Mouse (Mus musculus): ENCODE measurements at regions not wholly inside any gene's neighbourhood (a gene's known extent, or its start where the extent isn't known, plus 50 kb on each side); places are given as distances from the start of the nearest gene placed in this dataset.

DNA sequence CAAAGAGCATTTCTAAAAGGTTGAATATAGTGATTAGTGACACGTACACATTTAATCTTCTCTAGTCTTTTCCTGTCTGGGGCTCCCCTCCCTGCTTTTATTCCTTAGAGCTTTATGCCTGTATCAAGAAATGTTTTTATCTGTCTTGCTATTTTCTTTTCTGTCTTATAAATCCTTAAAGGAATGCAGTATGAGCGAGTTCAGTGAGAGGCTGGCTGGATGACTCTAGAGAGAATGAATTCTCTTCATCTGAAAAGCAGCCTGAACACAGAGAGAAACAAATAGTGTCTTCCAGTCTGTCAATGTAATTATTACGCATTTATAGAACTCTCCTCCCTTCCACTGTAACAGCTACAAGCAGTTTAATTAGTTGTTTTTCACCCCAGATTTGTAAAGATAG is 417.9 kb downstream of the Brinp1 start:
- H3K27me3 ChIP-seq: no peaks in the 10 kb centered on the region
- 52% methylated on average over 3 of the region's 3 CpGs for WGBS
- no peak overlapping the region for H3K4me3 ChIP-seq
- no peak for ATAC-seq (ENCODE audit: low FRiP score)
- H3K4me1 ChIP-seq (replicated peaks): peaks cover 5% of the 10 kb centered on the region; the same call in 1 of the 2 replicates
- no peak overlapping the region for H3K9ac ChIP-seq
- H3K27ac ChIP-seq: no peak overlapping the region
- H3K4me2 ChIP-seq: no peak overlapping the region
- H3K9me3 ChIP-seq: no peaks in the 10 kb centered on the region
- H3K36me3 ChIP-seq: no peaks in the 10 kb centered on the region

DNA sequence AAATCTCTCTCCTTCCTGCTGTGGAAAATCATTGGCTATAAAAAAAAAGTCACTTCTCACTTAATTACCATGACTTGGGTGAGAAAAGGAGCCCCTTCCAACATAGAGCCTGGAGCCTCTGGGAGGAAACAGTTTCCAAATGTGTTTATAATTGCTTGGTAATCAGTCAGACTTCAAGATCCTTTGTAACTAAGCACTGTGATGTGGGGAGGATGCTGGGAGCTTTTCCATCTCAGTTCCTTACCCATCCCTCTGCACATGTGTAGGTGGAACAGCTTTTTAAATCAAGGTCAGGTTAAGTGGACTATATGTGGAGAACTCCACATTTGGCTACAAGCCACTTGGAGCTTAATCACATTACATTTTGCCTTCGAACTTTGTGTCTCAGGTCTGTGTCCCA is 418.4 kb downstream of the Brinp1 start:
- peak; percentile 66 for ATAC-seq (ENCODE audit: low FRiP score)
- H3K27ac ChIP-seq: no peak overlapping the region
- H3K4me3 ChIP-seq: no peak overlapping the region
- no peak overlapping the region for H3K4me2 ChIP-seq
- no peaks in the 10 kb centered on the region for H3K27me3 ChIP-seq
- WGBS: 61% methylated on average over 1 of the region's 1 CpGs
- no peaks in the 10 kb centered on the region for H3K9me3 ChIP-seq
- H3K36me3 ChIP-seq: no peaks in the 10 kb centered on the region
- H3K4me1 ChIP-seq (replicated peaks): peaks cover 5% of the 10 kb centered on the region; the same call in 1 of the 2 replicates
- no peak overlapping the region for H3K9ac ChIP-seq

DNA sequence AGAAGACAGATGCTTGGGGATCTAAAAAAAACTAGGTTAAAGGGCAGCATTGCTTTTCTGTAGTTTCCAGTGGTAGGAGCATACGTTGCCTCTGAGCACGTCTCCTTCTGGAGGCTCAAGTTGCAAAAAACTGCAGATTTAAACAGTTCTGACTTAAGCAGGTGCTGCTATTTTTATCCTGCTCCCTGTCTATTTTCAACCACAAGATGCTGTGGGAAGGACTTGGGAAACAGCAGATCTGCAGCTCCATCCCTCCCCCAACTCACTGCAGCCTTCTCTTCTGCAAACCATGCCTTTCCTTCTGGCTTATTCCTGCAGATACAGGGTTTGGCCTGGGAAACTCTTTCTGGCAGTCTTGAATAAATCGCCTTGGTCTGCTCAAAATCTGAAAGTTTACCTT is 422.1 kb downstream of the Brinp1 start:
- no peak overlapping the region for H3K27ac ChIP-seq
- no peak overlapping the region for H3K4me3 ChIP-seq
- WGBS: 85% methylated on average over 3 of the region's 3 CpGs
- H3K9ac ChIP-seq: no peak overlapping the region
- ATAC-seq (ENCODE audit: low FRiP score): no peak
- no peak overlapping the region for H3K4me2 ChIP-seq
- H3K27me3 ChIP-seq: no peaks in the 10 kb centered on the region
- H3K9me3 ChIP-seq: no peaks in the 10 kb centered on the region
- peaks cover 5% of the 10 kb centered on the region; the same call in 1 of the 2 replicates for H3K4me1 ChIP-seq (replicated peaks)
- no peaks in the 10 kb centered on the region for H3K36me3 ChIP-seq

DNA sequence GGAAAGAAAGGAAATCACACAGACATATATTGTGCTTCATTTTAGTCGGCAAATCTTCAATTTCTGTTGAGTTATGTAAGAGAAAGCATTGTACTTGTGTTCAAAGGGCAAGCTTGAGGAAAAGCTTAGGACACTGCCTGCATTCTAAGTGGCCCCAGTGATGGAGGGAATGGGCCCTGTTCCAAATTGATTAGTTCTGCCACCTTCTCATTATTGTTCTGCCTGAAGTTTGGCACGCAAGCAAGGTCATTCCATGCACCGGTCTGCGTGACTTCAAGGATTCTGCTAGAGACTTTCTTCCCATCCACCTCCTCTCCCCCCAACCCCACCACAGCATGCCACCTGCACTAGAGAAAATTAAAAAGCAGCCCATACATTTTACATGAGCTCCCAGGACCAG is 466.2 kb downstream of the Brinp1 start:
- WGBS: 33% methylated on average over 4 of the region's 4 CpGs
- no peak overlapping the region for H3K4me3 ChIP-seq
- no peaks in the 10 kb centered on the region for H3K27me3 ChIP-seq
- no peak overlapping the region for H3K9ac ChIP-seq
- H3K27ac ChIP-seq: no peak overlapping the region
- no peak overlapping the region for H3K4me2 ChIP-seq
- ATAC-seq (ENCODE audit: low FRiP score): peak; percentile 91
- no peaks in the 10 kb centered on the region; the same call in 1 of the 2 replicates for H3K4me1 ChIP-seq (replicated peaks)
- no peaks in the 10 kb centered on the region for H3K9me3 ChIP-seq
- H3K36me3 ChIP-seq: no peaks in the 10 kb centered on the region

DNA sequence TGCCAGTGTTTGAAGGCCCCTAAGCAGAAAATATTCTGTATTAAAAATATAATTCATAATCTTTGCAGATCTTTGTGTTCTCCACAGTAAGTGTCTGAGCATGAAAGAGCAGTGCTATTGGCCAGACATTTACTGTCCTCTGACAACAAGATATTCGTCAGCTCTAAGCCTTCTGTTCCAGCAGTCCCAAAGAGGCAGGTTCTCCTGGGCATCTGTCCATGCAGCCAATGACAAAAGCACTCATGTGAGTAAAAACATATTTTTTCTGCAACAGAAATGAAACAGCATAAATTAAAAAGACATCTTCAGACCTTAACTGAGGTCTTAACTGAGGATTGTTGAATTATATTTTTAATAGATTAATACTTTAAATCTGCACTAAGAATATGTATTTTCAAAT is 467.3 kb downstream of the Brinp1 start:
- ATAC-seq (ENCODE audit: low FRiP score): no peak
- no peaks in the 10 kb centered on the region for H3K9me3 ChIP-seq

DNA sequence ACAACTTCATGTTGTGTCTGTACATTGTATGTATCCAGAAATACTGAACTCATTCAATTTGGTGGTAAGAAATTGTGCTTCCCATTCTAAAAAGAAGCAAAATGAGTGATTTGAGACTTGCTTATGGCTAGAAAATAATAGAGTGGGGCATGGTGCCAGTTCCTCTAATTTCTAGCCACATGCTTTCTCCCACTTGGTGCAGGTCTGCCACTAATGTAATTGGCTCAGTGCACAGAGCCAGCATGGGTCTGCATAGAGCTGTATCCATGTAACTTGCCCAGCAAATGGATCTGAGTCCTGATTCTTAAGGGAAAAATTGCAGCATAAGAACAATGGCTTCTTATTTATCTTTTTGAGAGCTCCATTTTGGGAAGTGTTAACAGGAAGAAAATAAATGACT is 492.4 kb downstream of the Brinp1 start:
- Histone ChIP-seq H3K4me3 (no peak overlapping the region), H3K9me3 (no peaks in the 10 kb centered on the region), H3K36me3 (no peaks in the 10 kb centered on the region), H3K9ac (no peak overlapping the region), H3K4me2 (no peak overlapping the region), H3K27ac (no peak overlapping the region), H3K27me3 (no peaks in the 10 kb centered on the region), H3K4me1 (replicated peaks) (no peaks in the 10 kb centered on the region)
- ATAC-seq (ENCODE audit: low FRiP score): no peak

More for the DNA sequence above, 467.3 kb downstream of the Brinp1 start:
- Histone ChIP-seq H3K36me3 (no peaks in the 10 kb centered on the region), H3K4me3 (no peak overlapping the region), H3K9ac (no peak overlapping the region), H3K27ac (no peak overlapping the region), H3K4me2 (no peak overlapping the region), H3K27me3 (no peaks in the 10 kb centered on the region), H3K4me1 (replicated peaks) (no peaks in the 10 kb centered on the region; the same call in 1 of the 2 replicates)
- 50% methylated on average over 1 of the region's 1 CpGs for WGBS

DNA sequence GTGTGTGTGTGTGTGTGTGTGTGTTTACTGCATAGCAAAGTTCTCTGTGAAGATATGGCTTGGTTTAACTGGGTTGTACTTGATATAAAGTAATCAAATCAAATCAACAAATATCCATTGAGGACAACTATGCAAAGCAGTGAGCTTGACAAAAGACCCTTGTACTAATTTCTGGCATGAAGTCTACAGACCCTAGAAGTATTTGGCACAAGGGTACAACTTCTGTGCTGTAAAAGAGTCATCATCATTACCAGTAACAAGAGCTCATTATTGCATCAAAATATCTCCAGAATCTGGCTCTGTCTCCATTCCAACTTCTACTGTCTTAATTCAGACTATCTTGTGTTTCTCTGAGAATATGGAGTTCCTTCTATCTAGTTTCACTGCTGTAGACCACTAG is 538.2 kb downstream of the Brinp1 start:
- Histone ChIP-seq H3K36me3 (no peaks in the 10 kb centered on the region), H3K9ac (no peak overlapping the region), H3K4me1 (replicated peaks) (no peaks in the 10 kb centered on the region), H3K4me2 (no peak overlapping the region), H3K9me3 (no peaks in the 10 kb centered on the region), H3K27me3 (no peaks in the 10 kb centered on the region), H3K27ac (no peak overlapping the region), H3K4me3 (no peak overlapping the region)
- ATAC-seq (ENCODE audit: low FRiP score): no peak

DNA sequence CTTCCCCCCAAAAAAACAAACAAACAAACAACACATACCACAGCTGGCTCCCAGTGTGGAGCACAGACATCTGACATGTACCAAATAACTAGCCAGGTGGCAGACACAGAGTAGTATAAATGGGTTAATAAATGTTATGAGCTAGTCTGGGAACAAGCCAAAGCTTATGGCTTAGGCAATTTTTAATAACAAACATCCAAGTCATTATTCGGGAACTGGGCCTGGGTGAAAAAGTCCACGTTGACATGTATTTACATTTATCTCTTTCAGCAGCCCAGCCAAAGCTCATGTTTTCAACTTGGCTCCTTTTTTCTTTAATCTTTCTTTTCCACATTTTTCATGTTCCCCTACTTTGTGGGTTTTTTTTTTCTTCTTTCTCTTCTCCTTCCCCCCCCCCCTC is 543.4 kb downstream of the Brinp1 start:
- Histone ChIP-seq H3K27me3 (no peaks in the 10 kb centered on the region), H3K9me3 (no peaks in the 10 kb centered on the region), H3K36me3 (no peaks in the 10 kb centered on the region), H3K27ac (no peak overlapping the region), H3K4me1 (replicated peaks) (no peaks in the 10 kb centered on the region), H3K4me2 (no peak overlapping the region), H3K9ac (no peak overlapping the region), H3K4me3 (no peak overlapping the region)
- 87% methylated on average over 2 of the region's 2 CpGs for WGBS
- no peak for ATAC-seq (ENCODE audit: low FRiP score)

DNA sequence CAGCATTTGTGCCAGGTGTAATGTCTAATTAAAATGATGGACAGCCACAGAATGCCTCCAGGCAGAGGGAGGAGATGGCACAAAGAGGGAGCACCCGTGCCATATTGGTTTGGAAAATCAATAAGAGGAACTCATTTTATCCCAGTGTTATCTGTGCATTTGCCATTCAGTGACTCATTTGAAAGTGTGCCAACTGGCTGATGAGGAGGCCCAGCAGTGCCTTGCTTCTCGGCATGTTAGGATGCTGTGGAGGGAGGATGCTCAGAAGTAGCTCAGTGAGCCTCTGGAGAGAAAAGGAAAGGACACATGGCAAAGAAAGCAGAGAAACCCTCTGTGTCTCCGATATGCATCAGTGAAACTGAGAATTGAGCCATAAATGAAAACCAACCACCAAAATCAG is 549.8 kb downstream of the Brinp1 start:
- no peak for ATAC-seq (ENCODE audit: low FRiP score)
- Histone ChIP-seq H3K9ac (no peak overlapping the region), H3K4me2 (no peak overlapping the region), H3K36me3 (no peaks in the 10 kb centered on the region), H3K27me3 (no peaks in the 10 kb centered on the region), H3K27ac (no peak overlapping the region), H3K4me1 (replicated peaks) (no peaks in the 10 kb centered on the region), H3K4me3 (no peak overlapping the region), H3K9me3 (no peaks in the 10 kb centered on the region)
- WGBS: 59% methylated on average over 3 of the region's 3 CpGs

DNA sequence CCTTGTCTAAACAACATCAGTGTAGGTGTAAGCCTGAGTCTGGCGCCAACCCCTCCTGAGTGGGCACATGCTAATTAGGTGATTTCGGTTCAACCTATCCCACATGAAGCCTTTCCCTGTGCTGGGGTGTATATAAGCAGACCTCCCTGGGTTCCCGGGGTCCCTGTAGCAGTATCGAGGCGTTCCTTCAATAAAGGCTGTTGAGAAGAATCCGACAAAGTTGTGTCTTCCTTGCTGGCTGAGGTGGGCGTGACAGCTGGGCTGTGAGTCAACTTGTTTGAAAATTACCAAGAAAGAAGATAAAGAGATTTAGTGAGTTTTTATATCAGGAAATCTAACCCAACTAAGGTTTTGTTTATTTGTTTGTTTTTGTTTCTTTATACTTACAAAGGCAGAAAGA is 567.1 kb downstream of the Brinp1 start:
- ATAC-seq (ENCODE audit: low FRiP score): no peak
- WGBS: 95% methylated on average over 7 of the region's 7 CpGs

DNA sequence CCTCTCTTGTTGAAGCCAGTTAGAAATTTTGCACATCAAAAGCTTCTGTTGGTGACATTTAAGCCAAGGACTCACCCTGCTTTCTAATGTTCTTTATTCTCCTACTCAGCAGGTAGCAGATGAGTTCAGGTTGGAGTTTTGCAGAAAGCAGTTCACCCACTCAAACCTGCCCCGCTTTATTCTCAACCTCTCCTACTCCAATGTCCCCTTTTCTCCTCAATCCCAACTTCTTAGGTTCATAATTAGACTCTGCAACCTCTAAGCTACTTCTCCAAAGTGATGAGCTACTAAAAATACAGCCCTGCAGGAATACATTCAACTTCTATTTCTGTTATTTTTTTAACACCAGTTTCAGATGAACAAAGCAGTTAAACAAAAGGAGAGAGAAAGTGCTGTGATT is 572.2 kb downstream of the Brinp1 start:
- H3K4me1 ChIP-seq (replicated peaks): no peaks in the 10 kb centered on the region
- H3K9ac ChIP-seq: no peak overlapping the region
- WGBS: 89% methylated on average over 1 of the region's 1 CpGs
- ATAC-seq (ENCODE audit: low FRiP score): no peak
- no peak overlapping the region for H3K4me2 ChIP-seq
- no peaks in the 10 kb centered on the region for H3K36me3 ChIP-seq
- H3K9me3 ChIP-seq: no peaks in the 10 kb centered on the region
- no peak overlapping the region for H3K4me3 ChIP-seq
- H3K27ac ChIP-seq: no peak overlapping the region
- H3K27me3 ChIP-seq: no peaks in the 10 kb centered on the region

More for the DNA sequence above, 567.1 kb downstream of the Brinp1 start:
- H3K27ac ChIP-seq: no peak overlapping the region
- no peak overlapping the region for H3K9ac ChIP-seq
- no peak overlapping the region for H3K4me3 ChIP-seq
- no peaks in the 10 kb centered on the region for H3K27me3 ChIP-seq
- no peaks in the 10 kb centered on the region for H3K9me3 ChIP-seq
- no peaks in the 10 kb centered on the region for H3K4me1 ChIP-seq (replicated peaks)
- H3K4me2 ChIP-seq: no peak overlapping the region
- no peaks in the 10 kb centered on the region for H3K36me3 ChIP-seq

DNA sequence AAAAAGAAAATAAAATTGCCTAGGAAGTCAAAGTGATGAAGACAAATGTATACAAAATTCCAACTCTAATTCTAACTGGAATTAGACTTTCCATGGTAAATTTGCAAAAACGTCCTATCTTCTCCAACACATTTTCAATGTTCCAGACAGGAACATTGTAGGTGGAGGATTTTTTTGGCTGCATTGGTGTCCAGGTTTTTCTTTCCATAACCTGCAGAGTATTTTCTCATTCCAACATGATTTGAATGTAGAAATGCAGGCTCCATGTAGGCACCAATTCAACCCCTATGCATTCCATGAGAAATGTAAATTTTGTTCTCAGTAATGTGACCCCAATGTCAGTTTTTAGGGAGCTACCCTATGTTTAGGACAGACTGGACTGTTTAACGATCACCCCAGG is 586.2 kb downstream of the Brinp1 start:
- no peak overlapping the region for H3K4me2 ChIP-seq
- no peaks in the 10 kb centered on the region for H3K27me3 ChIP-seq
- no peak for ATAC-seq (ENCODE audit: low FRiP score)
- H3K27ac ChIP-seq: no peak overlapping the region
- H3K4me3 ChIP-seq: no peak overlapping the region
- no peaks in the 10 kb centered on the region for H3K4me1 ChIP-seq (replicated peaks)
- H3K9ac ChIP-seq: no peak overlapping the region
- H3K36me3 ChIP-seq: no peaks in the 10 kb centered on the region
- H3K9me3 ChIP-seq: no peaks in the 10 kb centered on the region
- 85% methylated on average over 2 of the region's 2 CpGs for WGBS

DNA sequence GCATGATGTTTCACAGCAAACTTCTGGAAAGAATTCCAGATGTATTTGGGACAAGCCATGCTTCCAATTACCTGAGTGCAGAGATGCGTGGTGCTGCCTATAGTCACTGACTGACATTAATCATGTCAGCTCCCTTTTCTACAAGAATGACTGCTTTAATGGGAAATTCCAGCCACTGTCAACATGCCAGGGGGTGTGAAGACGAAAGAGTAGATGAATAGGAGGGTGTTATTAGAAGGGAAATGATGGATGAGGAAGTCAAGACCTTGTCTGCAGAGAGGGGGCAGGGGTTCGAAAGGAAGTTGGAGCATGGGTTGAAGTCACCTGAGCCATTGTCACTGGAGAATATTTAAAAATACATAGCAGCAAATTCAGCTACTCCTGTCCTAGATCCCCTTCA is 634.6 kb downstream of the Brinp1 start:
- H3K9me3 ChIP-seq: no peaks in the 10 kb centered on the region
- no peak overlapping the region for H3K27ac ChIP-seq
- H3K4me2 ChIP-seq: no peak overlapping the region
- no peaks in the 10 kb centered on the region for H3K4me1 ChIP-seq (replicated peaks)
- 33% methylated on average over 3 of the region's 3 CpGs for WGBS
- H3K36me3 ChIP-seq: no peaks in the 10 kb centered on the region
- no peak overlapping the region for H3K4me3 ChIP-seq
- no peak for ATAC-seq (ENCODE audit: low FRiP score)
- no peak overlapping the region for H3K9ac ChIP-seq
- no peaks in the 10 kb centered on the region for H3K27me3 ChIP-seq

DNA sequence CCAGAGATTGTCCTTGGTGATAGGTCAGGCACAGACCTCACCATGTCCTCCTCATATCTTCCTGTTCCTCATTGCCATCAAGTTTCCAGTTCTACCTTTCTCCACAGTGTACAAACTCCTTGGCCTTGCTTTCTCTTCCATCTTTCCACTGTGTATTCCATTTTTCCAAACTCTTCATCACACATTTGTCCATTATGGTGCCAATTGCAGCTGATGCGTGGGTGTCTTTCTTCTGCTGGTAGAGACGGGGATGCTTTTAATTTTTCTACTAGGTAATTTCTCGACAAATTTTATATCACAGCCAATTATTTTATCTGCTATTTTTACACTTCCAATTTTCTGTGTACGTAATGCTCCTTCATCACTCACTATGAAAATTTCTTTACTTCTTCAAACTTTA is 641.4 kb downstream of the Brinp1 start:
- 93% methylated on average over 4 of the region's 4 CpGs for WGBS
- H3K9ac ChIP-seq: no peak overlapping the region

More for the DNA sequence above, 641.4 kb downstream of the Brinp1 start:
- ATAC-seq (ENCODE audit: low FRiP score): no peak
- Histone ChIP-seq H3K27ac (no peak overlapping the region), H3K36me3 (no peaks in the 10 kb centered on the region), H3K27me3 (no peaks in the 10 kb centered on the region), H3K4me3 (no peak overlapping the region), H3K9me3 (no peaks in the 10 kb centered on the region), H3K4me1 (replicated peaks) (no peaks in the 10 kb centered on the region), H3K4me2 (no peak overlapping the region)
